30 mouse cellular contexts compared by ENCODE assay signal in genomic region chr1:107015210-107015609, GRCm38 (mm10). TPM values are rescaled to one million over a fixed set of nuclear protein-coding genes. Genes with fewer than 3 reads are reported as not detected.
A peak's percentile ranks its signal among the peaks of the same experiment; 100 is the strongest.
DNase-seq lines count a peak whose midpoint lies in the region; ATAC-seq lines count a peak whose summit lies in the region.
"Had no signal": no experiment of that assay in that cellular context is flagged by ENCODE, and none has a peak within 500 bp of the region (broad histone marks: within the 10 kb centered on the region; RNA-seq: fewer than 3 reads in every experiment).

No protein-coding gene starts in this region.

- no peak overlapping the region for H3K9ac ChIP-seq in heart, embryonic 12.5 days
- H3K9ac ChIP-seq: forebrain, embryonic 13.5 days; heart, embryonic 15.5 days; hindbrain, embryonic 13.5 days; intestine, embryonic 15.5 days had no signal

- no peak for ATAC-seq in heart, embryonic 12.5 days (ENCODE audit: insufficient number of reproducible peaks, low FRiP score)
- peak; percentile 65 for ATAC-seq in granulocyte monocyte progenitor cell, adult 5-6 weeks (replicated peaks; ENCODE audit: poor library complexity, severe bottlenecking)
- ATAC-seq: forebrain, embryonic 16.5 days; intestine, embryonic 15.5 days had no signal

- H3K36me3 ChIP-seq in heart, embryonic 12.5 days = no peaks in the 10 kb centered on the region
- H3K36me3 ChIP-seq: forebrain, embryonic 10.5 days; heart, embryonic 15.5 days; hindbrain, embryonic 10.5 days; hindbrain, embryonic 13.5 days; intestine, embryonic 15.5 days had no signal

- WGBS in heart, embryonic 12.5 days = 75% methylated on average over 7 of the region's 7 CpGs

- no peaks in the 10 kb centered on the region for H3K9me3 ChIP-seq in heart, embryonic 12.5 days (replicated peaks)
- H3K9me3 ChIP-seq: forebrain, embryonic 10.5 days; forebrain, embryonic 13.5 days; heart, embryonic 15.5 days; hindbrain, embryonic 10.5 days; hindbrain, embryonic 13.5 days; intestine, embryonic 15.5 days had no signal

- no peaks in the 10 kb centered on the region for H3K4me1 ChIP-seq in heart, embryonic 12.5 days (replicated peaks)
- H3K4me1 ChIP-seq: forebrain, embryonic 10.5 days; forebrain, embryonic 13.5 days; heart, embryonic 15.5 days; hindbrain, embryonic 10.5 days; hindbrain, embryonic 13.5 days; intestine, embryonic 15.5 days had no signal

- H3K4me2 ChIP-seq in heart, embryonic 12.5 days = no peak overlapping the region
- H3K4me2 ChIP-seq: forebrain, embryonic 13.5 days; heart, embryonic 11.5 days; heart, embryonic 15.5 days; hindbrain, embryonic 13.5 days; intestine, embryonic 15.5 days had no signal

- no peak overlapping the region for H3K4me3 ChIP-seq in heart, embryonic 12.5 days
- H3K4me3 ChIP-seq: forebrain, embryonic 10.5 days; forebrain, embryonic 13.5 days; heart, embryonic 15.5 days; hindbrain, embryonic 10.5 days; hindbrain, embryonic 13.5 days; intestine, embryonic 15.5 days had no signal

- no peak overlapping the region for H3K27ac ChIP-seq in heart, embryonic 12.5 days (ENCODE audit: poor library complexity, severe bottlenecking)
- H3K27ac ChIP-seq: forebrain, embryonic 10.5 days; forebrain, embryonic 13.5 days; heart, embryonic 15.5 days; hindbrain, embryonic 10.5 days; hindbrain, embryonic 13.5 days; intestine, embryonic 15.5 days had no signal

- H3K27me3 ChIP-seq in heart, embryonic 12.5 days (replicated peaks) = no peaks in the 10 kb centered on the region
- H3K27me3 ChIP-seq: forebrain, embryonic 13.5 days; heart, embryonic 15.5 days; hindbrain, embryonic 13.5 days; intestine, embryonic 15.5 days had no signal

- peak; percentile 80 for DNase-seq in heart, adult 11 months
- DNase-seq in A20 (ENCODE audit: low read depth, low spot score) = peak; percentile 38
- no peak for DNase-seq in left cerebral cortex, adult 11 months (ENCODE audit: low spot score)
- no peak for DNase-seq in kidney, adult 9 months
- no peak for DNase-seq in cerebellum, adult 8-10 months
- DNase-seq: cerebellum, adult 11-12 months; cerebellum, adult 9-10 months; gastrocnemius, postnatal 25 days had no signal

RNA-seq across cellular contexts. Expression of gene Serpinb13, which starts 34.4 kb away (rescaled TPM):
- not detected in 2 replicates for polyA plus RNA-seq in heart, embryonic 12.5 days (2016; fragmentation: Nextera tagmentation; extraction: Ambion mirVana)
- not detected in 2 replicates for total RNA-seq in granulocyte monocyte progenitor cell, adult 5-6 weeks (2014; fragmentation: Nextera tagmentation)
- not detected in 2 replicates for total RNA-seq in granulocyte monocyte progenitor cell, adult 5-6 weeks (2017)
- total RNA-seq: adrenal gland, adult 2 months; adrenal gland, postnatal 25 days; gastrocnemius, adult 18-20 months; gastrocnemius, postnatal 25 days; heart, adult 8-10 months; heart, postnatal 10 days; heart, postnatal 36 days; MEL had no signal
- polyA plus RNA-seq: adrenal gland, adult 2 months; brain, embryonic 14.5 days; embryonic facial prominence, embryonic 11.5 days; embryonic facial prominence, embryonic 14.5 days; forebrain, embryonic 10.5 days; forebrain, embryonic 13.5 days; forebrain, embryonic 16.5 days; gonadal fat pad, adult 2 months; heart, embryonic 11.5 days; heart, embryonic 15.5 days; hindbrain, embryonic 10.5 days; hindbrain, embryonic 13.5 days; hindbrain, embryonic 16.5 days; intestine, embryonic 15.5 days had no signal

RNA-seq across cellular contexts. Expression of gene Serpinb3a, which starts 36.9 kb away (rescaled TPM):
- not detected in 2 replicates for polyA plus RNA-seq in heart, embryonic 12.5 days (2016; fragmentation: Nextera tagmentation; extraction: Ambion mirVana)
- total RNA-seq in granulocyte monocyte progenitor cell, adult 5-6 weeks (2014; fragmentation: Nextera tagmentation) = not detected in 2 replicates
- total RNA-seq in granulocyte monocyte progenitor cell, adult 5-6 weeks (2017) = not detected in 2 replicates
- total RNA-seq: adrenal gland, adult 2 months; adrenal gland, postnatal 25 days; gastrocnemius, adult 18-20 months; gastrocnemius, postnatal 25 days; heart, adult 8-10 months; heart, postnatal 10 days; heart, postnatal 36 days; MEL had no signal
- polyA plus RNA-seq: adrenal gland, adult 2 months; brain, embryonic 14.5 days; embryonic facial prominence, embryonic 11.5 days; forebrain, embryonic 10.5 days; forebrain, embryonic 13.5 days; forebrain, embryonic 16.5 days; gonadal fat pad, adult 2 months; heart, embryonic 11.5 days; heart, embryonic 15.5 days; hindbrain, embryonic 10.5 days; hindbrain, embryonic 13.5 days; intestine, embryonic 15.5 days had no signal

Comparison
In these comparisons a context has a peak if more than half of its experiments do, and no peak if none do; other contexts are left out.
1. DNase-seq: peak in heart, adult 11 months (single experiment) and A20 (single experiment); none in left cerebral cortex, adult 11 months (single experiment), kidney, adult 9 months (single experiment) and cerebellum, adult 8-10 months (single experiment).